Mouse (Mus musculus) embryonic stem cell, embryonic (primary cell): Measurements from ENCODE around the gene Idnk.

ENCODE experiments used
- CTCF ChIA-PET, 4 experiments: fragments of 300-600 bp in 2 of 4; fragments of 350-600 bp in 2 of 4; sonication (Branson Sonifier 250); formaldehyde crosslinking; loops; one replicate each; lab custom pipeline; 2022; ENCODE audit warnings: inconsistent platforms in 2 of 4; lab: Charles Lee
- POLR2A ChIA-PET, 4 experiments: fragments of 300-600 bp in 2 of 4; fragments of 350-600 bp in 2 of 4; sonication (Branson Sonifier 250); formaldehyde crosslinking; loops; one replicate each; lab custom pipeline; 2022; ENCODE audit warnings: antibody characterized with exemption in 4 of 4, inconsistent platforms in 1 of 4; lab: Charles Lee

Idnk gene

GRCm38 (mm10) chr13:58197981-58198640 is 40.7 kb downstream of the Idnk start:
- CTCF ChIA-PET: no interaction called here
- POLR2A ChIA-PET: interaction anchor here in 2 of 4 experiments (0.6 to 0.8 kb wide), 2 partner anchors 8 to 10 kb away, joined by 3 read pairs; no protein-coding TSS in a partner anchor

GRCm38 (mm10) chr13:58201343-58201742 is 43.9 kb downstream of the Idnk start:
- POLR2A ChIA-PET: no interaction called here
- CTCF ChIA-PET: interaction anchor here in 1 of 4 experiments (0.6 kb wide), 1 partner anchor 38 kb away, joined by 3 read pairs; no protein-coding TSS in a partner anchor

DNA sequence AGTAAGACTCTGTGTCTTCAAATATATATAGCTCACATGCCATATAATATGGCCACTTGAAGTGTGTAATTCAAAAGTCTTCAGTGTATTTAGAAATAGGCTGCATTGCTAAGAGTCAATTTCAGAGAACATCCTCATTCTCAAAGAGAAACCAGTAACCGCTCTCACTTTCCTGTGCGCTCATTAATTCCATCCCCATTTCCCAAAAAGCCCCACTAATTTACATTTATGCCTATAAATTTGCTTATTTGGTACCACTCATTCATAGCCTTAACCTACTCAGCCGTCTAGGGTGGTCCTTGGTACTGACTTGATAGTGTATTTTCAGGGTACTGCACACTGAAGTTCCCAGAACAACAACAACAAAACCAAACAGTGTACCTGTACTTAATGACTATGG is 44.5 kb downstream of the Idnk start:
- ChIA-PET POLR2A (no interaction called here), CTCF (interaction anchor here in 1 of 4 experiments (0.6 kb wide), 1 partner anchor 39 kb away, joined by 3 read pairs; no protein-coding TSS in a partner anchor)

DNA sequence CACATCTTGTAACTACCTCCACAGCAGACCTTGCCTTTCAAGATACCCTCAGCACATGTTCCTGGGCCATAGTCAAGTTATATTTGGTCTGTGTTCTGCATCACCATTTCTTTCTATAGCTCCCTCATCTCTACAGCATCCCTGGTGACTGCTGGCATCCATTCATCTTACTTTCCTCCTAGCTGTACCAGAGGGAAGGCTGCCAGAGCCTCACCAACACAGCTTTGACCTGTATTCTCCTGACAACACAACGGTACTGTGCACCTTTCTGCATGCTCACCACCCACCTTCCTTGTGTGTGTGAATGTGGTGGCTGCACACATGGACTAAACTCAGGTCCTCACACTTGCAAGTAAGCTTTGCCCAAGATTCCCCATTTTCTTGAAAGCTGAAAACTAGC is 45.5 kb downstream of the Idnk start:
- CTCF ChIA-PET: no interaction called here
- POLR2A ChIA-PET: interaction anchor here in 2 of 4 experiments (0.6 to 1.5 kb wide), 2 partner anchors 8 to 32 kb away, joined by 4 to 5 read pairs; no protein-coding TSS in a partner anchor

GRCm38 (mm10) chr13:58204202-58204601 is 46.8 kb downstream of the Idnk start:
- ChIA-PET CTCF (interaction anchor here in 1 of 4 experiments (0.6 kb wide), 1 partner anchor 167 kb away, joined by 4 read pairs; no protein-coding TSS in a partner anchor), POLR2A (interaction anchor here in 2 of 4 experiments (1.4 to 1.5 kb wide), 4 partner anchors 10 to 18 kb away, joined by 3 to 5 read pairs (median 4); partner anchors contain the start of gene Ubqln1 (in 1 of the 2))

DNA sequence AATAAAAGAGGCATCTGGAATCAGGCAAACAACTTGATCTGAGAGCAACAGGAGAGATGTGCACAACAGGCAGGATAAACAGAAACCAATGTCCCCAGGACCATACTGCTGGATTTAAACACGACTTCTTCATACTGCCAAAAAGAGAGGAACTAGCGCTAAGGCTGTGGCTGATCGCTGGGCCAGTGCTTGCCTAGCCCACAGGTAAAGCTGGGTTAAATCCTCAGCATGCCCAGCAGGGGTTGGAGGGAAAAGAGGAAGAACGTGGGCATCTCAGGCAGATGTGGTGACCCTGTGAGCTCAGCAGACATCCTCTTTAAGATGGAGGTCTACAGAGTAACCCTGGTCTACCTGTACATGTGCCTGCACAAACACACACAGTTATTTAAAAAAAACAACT is 47.5 kb downstream of the Idnk start:
- CTCF ChIA-PET: no interaction called here
- POLR2A ChIA-PET: interaction anchor here in 2 of 4 experiments (0.5 to 1.4 kb wide), 4 partner anchors 9 to 376 kb away, joined by 3 to 5 read pairs (median 3); partner anchors contain the start of gene Ubqln1 (in 1 of the 2)

DNA sequence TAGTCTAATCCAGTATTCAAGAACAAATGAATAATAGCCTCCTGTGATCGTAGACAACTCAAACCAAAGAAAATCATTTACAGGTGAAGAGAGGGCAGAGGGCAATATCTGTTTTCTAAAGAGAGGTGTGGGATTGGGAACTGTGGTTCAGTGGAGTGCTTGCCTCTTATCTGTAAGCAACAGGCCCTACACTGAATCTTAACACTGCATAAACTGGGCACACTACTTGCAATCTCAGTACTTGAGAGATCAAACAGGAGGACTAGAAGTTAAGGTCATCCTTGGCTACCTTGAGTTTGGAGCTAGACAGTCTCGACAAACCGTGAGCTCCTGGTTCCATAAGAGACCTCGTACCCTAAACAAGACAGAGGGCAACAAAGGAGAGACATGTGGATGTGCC is 48.6 kb downstream of the Idnk start:
- ChIA-PET CTCF (interaction anchor here in 1 of 4 experiments (0.5 to 0.9 kb wide), 2 partner anchors 155 to 383 kb away, joined by 3 to 4 read pairs; no protein-coding TSS in a partner anchor), POLR2A (interaction anchor here in 1 of 4 experiments (0.8 kb wide), 1 partner anchor 8 kb away, joined by 3 read pairs; no protein-coding TSS in a partner anchor)

DNA sequence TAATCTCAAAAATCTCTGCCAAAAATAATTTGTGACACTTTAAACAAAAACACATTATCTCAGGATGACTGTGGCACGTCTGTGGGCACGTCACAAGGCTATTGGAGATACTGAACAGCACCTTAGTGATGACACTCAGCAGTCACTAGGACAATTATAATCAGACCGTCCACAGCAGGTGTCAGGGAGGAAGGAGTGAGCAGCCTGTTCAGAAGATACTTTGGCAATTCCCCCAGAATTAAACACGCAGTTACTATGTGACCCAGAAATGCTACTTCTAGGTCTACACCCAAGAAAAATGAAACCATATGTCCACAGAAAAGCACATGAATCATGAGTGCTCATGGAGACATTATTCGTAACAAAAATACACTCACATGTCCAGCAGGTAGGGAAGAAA is 53.0 kb downstream of the Idnk start:
- ChIA-PET POLR2A (interaction anchor here in 1 of 4 experiments (0.7 kb wide), 1 partner anchor 20 kb away, joined by 3 read pairs; no protein-coding TSS in a partner anchor), CTCF (no interaction called here)

DNA sequence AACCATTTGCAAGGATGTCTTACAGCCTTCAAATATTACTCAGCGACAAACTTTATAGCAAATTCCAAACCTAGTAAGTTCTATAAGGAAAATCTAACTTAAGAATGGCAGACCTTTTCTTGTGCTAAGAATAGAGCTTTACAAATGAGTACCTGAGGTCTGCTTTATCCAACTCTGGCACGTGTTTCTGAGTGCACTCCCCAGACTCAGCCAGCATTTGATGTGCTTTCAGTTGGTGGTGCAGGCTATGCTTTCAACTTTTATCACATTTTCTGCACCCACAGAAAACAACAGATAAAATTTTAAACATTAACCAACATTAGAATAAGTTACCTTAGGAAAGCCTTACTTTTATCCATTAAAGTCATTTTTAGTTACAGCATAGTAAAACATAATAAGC is 55.1 kb downstream of the Idnk start:
- POLR2A ChIA-PET: interaction anchor here in 1 of 4 experiments (0.7 to 1.3 kb wide), 3 partner anchors 13 to 666 kb away, joined by 3 to 7 read pairs (median 5); no protein-coding TSS in a partner anchor
- CTCF ChIA-PET: no interaction called here

DNA sequence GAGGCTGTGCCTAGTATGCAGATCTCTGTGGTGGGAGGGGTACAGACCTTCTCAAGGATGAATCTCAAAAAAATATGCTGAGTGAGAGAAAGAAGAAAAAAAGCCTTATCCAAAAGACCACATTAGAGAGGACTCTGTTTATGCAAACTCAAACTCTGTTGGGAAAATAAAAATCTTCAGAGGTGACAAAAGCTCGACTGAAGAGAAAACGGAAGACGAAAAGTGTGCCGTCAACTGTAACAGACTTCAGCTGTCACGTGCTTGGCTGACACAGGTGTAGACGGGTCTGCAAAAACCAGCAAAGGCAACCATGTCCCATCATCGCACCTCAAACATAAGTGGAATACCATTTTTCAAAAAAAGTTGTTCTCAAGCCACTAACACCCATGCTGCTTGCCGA is 56.4 kb downstream of the Idnk start:
- ChIA-PET CTCF (no interaction called here), POLR2A (interaction anchor here in 2 of 4 experiments (0.9 to 4.1 kb wide), 7 partner anchors 9 to 85 kb away, joined by 3 to 21 read pairs (median 5); partner anchors contain the start of gene Hnrnpa0 (in 1 of the 2))
